Mouse (Mus musculus): ENCODE measurements at regions not wholly inside any gene's neighbourhood (a gene's known extent, or its start where the extent isn't known, plus 50 kb on each side); places are given as distances from the start of the nearest gene placed in this dataset.

DNA sequence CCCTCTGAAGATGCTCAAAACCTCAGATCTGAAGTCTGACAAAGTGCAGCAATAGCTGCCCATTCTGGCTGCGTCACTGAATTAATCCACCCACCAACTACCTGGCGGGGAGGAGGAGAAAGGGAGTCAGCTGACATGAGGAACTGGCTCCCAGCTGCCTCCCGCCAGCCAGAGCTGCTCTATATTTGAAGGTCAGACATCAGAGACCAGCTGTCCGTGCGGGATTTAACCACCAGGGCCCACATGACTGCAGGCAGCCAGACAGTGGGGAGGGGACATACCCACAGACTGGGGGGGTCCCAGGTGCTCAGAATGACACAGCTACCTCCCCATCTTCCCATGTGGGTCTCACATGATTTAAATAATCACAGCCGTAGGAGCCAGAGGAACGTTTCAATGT, 94.8 kb upstream of the Aldh1b1 start:
- no peak for DNase-seq

DNA sequence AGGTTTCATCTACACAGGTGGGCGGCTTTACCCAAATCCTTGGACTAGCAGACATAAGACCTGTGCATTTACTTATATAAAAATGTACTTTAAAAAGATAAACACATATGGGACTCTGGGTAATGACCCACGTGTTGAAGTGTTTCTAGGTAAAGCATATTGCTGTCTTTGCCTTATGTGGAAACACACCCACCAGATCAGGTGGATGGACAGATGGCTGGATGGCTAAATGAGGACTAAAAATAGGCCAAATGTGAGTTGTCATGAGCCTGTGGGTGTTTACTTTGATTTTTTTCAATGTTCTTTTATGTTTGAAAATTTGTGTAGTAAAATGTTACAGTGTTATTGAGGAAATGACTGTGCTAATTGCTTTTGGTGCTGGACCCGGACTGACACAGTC, 99.2 kb upstream of the Aldh1b1 start:
- peak; percentile 62 for DNase-seq

DNA sequence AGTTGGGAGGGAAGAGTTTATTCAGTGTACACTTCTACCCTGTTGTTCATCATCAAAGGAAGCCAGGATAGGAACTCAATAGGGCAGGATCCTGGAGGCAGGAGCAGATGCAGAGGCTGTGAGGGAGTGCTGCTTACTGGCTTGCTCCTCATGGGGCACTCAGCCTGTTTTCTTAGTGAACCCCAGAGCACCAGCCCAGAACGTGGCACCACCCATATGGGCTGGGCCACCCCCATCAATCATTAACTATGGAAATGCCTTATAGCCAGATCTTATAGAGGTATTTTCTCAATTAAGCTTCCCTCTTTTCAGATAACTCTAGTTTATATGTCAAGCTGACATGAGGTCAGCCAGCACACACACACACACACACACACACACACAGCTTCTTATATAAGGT, 103.6 kb upstream of the Aldh1b1 start:
- no peak for DNase-seq

DNA sequence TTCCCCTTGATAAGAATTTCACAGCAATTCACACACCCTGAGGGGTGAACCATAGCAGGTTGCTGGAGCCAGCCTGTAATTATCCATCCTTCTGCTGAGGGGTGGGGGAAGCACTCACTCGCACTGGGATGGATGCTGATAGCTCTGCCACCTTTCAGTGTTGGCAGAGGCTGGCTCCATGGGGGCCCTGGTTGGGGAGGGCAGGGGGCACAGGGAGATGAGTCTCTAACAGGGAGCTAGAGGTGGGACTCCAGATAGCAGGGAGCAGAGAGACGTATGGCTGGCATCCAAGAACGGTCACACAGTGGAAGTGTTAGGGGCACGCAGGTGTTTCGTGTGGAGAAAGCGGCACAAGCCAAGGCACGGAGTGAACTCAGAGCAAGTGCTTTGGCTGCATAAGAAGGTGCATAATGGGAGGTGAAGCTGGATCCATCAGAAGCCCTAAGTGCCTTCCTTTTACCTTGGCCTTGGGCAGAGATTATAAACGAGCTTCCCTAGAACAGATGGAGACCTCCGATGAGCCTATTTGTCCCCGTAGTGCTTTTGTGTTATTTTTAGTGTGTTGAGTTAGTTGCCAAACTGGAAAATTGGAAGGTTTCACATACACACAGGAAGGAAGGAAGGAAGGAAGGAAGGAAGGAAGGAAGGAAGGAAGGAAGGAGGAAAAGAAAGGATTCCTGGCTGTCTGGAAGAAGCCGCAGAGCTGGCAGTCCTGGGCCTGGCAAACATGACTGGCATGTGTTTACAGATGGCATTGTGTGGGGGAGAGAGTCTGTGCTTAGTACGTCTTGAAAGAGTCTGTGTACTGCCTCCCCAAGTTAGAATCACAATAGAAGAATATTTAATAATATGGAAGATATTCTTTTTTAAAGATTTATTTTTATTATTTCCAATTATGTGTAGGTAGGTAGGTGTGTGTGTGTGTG, 108.6 kb upstream of the Aldh1b1 start:
- DNase-seq = no peak

DNA sequence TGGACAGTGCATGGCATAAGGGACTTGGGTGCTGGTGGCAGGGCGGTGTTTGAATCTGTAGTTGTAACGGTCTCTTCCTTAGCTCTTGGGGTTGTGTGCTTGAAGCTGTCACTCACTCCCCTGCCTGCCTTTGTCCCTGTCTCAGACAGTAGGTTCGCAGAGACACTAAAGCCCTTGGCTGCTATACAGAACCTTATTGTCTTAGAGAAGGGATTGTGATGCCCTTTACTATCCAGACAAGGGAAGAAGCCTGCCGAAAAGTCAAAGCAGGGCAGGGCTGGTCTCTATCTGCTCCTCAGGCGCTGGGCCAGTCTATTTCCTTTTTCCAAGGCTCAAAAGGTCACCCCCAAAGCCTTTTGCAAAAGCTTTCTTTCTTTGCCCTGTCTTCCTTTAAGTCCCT, 109.2 kb upstream of the Aldh1b1 start:
- no peak for DNase-seq

DNA sequence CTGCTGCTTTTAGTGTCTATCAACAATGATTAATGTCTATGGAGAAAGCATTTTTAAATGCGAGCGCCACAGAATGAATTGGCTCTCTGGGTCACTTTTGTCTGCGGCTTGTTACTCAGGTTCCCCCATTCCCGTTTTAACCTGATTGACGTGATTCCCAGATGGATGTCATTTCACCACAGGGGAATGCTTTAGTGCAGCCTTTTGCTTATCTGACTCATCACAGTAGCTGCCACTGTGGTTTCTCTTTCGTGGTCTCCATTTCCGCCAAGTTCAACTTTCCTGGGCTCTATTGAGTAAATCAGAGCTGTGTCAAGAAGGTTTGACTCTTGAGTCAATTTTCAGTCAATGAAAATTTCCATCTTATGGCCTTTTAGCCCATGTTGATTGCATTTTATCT, 110.6 kb upstream of the Aldh1b1 start:
- no peak for DNase-seq

DNA sequence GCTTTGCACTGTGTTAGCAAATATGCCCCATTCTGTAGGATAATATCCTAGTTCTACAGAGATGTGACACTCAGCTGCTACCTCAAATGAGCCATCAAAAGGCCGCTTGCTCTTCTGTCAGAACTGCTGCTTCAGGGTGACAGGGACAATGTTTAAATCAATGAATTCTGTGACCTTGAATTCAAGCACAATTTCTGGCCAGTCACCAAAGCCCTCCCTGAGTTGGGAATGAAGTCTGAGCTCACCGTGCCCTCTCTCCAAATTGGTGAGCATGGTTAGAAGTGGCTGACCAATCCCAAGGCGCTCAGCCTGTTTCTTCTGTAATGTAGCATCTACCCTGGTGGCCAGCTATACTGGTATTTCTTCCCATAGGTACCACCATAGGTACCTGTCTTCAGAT, 113.8 kb upstream of the Aldh1b1 start:
- DNase-seq = no peak

DNA sequence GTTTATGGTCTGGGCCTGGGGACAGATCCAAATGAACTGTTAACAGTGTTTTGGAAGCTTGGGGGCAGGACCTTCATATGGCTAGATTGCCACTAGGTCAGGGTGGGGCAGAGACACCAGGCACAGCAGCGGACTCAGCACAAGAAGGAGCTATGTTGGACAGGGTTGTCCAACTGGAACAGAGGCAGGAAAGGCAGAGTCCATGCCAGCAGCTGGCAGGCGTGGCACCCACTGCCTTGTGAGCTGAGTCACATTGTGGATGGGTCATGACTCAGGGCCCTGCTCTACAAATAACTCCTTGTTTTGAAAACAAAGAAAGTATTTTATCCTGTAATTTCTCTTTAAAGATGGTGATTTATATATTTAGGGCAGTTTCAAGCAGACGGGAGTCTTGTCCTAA, 115.6 kb upstream of the Aldh1b1 start:
- no peak for DNase-seq

DNA sequence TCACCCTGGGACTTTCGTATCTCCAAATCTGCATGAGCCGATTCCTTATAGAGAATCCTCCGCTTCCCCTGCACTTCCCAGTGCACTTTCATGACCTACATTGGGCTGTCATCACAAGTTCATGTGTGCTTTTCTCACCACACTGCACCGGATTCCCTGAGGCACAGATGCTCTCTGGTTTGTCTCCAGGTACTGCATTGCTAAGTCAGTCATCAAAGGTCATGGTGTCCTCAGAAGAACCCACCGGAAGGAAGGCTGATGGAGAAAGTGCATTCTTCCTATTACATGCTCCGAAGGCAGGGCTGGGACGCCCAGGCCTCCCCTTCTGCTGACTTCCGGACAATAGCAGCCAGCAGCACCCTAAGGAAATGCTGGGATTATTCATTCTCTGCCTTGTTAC, 116.1 kb upstream of the Aldh1b1 start:
- DNase-seq = no peak

DNA sequence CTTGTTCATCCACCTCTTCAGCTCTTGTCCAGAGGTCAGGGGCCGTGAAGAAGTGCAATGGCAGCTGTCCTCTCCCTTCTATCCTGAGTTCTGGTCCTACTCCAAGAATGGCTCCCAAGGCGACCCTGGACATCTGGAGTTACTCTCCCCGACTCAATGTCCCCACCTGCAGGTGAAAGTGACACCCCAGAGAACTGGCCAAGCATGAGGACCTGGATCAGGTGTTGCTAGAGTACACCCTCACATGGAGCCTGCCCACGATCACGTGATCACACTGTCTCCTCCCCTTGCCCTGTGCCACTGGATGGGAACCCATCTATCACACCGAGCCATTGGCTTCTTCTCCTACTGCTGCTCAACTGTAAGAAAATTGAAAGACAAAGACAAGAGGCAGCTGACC, 122.7 kb upstream of the Aldh1b1 start:
- no peak for DNase-seq

DNA sequence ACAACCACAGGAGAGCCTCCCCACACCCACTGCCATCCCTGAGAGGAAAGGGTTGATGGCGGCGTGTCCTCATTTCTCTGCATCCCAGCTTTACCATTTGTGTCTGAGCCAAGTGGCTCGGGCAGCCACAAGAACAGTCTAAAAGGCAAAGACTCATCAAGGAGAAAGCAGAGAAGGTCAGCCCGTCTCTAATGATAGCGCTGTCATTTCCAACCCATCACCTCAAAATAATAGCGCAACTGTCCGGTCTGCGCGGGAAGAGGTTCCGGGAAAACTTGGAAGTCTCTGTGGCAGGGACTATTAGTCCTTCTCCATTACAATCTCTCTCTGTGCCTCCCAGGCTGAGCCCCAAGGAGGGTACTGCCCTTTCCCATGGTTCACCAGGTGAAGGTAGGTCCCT, 124.5 kb upstream of the Aldh1b1 start:
- no peak for DNase-seq

DNA sequence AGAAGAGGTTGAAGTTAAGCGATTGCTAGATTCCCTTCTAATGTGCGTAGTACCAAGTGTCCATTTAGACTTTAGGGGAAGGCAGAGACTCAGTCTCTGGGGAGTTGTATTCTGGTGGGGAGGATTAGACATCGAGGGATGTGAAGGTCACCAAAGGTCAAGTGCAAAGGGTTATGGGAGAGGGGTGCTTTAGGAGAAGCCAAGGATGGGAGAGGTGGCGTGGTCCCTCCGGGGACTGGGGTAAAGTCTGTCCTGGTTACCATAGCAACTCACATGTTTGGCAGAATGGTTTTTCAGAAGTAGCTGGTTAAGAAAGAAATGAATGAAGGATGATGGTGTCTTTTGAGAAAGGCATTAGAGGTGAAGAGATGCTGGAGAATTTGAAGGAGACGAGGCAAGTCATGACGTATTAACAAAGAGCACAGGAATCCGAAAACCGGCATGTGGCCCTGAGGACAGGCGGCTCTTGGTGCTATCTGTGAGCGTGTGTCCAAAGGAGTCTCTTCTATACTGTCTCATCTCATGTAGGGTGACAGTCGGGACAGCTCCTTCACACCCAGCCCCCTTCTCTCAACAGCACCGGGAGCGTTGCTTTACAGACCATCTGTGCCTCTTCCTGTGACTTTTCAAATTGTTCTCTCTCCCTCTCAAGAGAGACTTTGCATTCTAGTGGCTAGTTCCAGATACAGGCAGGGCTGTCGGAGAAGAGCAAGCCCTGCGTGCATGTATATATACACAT, 125.6 kb upstream of the Aldh1b1 start:
- peak; percentile 24 for DNase-seq

DNA sequence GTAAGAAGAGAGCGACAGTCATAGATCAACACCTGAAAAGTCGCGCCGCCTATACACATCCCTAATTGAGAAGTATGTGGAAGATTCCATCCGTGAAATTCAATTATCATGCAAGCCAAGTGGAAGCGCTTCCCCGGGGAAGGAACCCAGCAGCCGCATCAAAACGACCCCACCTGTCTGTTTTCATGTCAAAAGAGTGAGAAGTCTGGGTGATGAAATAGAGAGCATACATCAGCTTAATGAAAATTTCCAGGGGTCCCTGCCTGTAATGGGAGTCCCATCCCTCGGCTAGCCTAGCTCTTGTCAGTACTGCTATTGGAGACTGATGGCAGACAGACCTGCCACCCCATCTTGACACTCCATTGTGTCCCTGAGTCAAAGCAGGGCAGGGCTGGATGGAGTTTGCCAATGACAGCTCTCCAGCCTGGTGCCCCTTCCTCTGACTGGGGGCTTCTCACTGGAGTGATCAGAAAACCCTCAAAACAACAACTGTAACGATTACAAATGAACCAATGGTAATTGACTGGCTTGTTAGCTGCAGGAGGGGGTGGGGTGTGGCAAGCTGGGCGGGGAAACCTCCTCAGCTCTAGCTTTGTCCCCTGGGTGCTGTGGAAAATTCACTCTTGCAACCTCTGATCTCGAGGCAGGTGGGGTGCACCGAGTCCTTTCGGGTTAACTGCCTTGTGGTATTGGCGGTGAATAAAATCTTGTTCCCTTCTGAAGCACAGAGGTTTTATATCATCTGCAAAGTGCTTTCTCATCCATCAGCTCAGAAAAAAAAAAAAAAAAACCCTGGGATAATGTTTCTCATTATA, 126.4 kb upstream of the Aldh1b1 start:
- no peak for DNase-seq

DNA sequence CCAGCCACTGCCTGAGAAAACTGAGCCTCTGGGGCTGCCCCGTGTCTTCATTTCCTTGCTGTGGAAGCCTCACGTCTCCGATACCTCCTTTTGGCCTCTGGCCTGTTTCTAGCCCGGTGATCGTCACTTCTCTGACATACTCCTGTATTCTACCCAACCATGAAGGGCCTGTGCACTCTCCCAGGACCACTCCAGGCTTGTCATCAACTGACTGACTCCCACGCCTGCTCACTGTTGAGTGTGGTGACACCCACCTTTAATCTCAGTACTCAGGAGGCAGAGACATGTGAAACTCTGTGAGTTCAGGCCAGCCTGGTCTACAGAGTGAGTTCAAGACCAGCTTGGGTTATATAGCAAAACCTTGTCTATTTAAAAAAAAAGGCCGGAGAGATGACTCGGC, 132.1 kb upstream of the Shb start:
- no peak for DNase-seq

DNA sequence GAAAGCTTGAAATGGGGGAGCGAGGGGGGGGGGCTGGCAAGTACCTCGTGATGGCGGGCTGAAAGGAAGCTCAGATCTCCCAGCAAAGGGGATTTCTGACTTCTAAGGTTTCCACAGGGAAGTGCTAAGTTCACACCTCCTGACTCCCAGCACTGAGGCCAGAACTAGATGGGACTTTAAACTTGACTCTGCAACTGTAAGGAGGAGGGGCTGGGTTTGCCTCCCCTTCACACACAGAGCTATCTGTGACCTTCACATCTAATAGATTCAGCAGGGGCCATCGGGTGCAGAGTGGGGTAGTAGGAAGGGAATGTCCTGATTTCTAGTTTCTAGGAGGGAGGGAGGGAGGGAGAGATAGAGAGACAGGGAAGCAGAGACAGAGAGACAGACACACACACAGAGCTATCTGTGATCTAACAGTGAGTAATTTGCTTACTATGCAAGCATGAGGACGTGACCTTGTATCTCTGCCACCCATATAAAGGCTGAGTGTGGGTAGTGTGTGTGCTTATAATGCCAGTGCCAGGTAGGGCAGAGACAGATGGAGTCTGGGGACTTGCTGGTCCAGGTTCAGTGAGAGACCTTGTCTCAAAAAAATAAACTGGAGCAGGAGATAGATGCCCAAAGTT, 125.2 kb upstream of the Shb start:
- no peak for DNase-seq

DNA sequence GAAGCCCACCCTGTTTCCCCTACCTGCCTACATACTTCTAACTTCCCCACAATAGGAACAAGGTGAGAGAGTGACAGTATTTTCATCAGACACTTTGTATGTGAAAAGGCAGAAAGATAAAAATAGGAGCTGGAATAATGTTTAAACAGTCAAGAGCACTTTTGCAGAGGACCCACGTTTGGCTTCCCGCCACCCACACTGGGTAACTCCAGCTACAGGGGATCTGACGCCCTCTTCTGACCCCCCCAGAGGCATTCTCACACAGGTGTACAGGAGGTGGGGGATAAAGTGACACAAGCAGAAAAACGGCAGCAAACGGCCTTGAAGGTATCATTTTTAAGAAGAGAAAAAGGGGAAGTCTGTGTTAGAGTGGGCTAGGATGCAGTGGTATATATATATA, 123.5 kb upstream of the Shb start:
- DNase-seq = no peak

DNA sequence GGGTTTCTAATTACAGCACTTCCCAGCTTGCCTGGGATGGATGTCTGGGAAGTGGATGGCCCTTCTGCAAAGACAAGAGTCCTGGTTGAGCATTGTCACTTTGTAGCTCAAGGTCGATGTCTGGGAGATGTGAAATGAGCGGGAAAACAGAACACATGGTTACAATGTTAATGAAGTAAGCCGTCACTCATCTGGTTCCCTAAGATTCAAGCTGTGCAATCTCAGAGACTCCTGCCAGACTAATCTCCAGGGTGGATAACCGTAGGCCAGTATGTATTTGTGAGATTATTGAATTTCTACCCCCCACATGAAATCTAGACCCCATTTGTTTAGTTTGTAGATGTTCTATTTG, 122.5 kb upstream of the Shb start:
- no peak for DNase-seq

DNA sequence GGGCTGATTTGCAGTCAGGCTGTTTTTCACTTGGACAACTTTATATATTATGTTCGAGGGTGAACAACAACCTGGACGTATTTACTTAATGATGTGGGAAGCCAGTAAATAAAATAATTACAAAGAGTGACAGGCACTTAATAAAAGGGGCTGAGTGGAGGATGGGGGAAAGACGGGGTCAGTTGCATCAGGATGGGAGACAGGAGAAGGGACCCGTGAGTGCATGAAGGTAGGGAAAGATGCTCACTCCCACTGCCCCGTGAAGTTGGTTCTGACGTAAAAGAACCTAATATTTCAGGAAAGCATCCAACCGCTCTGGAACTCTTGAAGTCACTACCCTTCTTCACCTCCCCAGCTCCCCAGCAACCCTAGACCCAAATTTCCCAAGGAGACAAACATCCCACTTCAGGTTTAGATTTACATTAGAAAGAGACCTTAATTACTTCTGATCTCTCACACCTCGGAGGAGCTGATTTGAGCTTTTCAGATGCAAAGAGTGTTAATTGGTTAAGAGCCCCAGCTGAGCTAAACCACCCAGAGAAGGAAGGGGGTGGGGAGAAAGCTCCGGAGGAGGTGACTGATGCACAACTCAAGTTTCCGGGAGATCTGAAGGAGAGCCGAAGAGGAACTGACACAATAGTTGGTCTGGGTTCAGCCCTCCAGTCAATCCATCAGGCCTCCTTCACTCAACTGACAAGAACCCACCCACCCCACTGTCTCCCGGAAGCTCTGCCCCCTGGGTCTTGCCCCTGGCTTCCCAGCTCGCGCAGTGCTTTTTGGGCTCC, 121.9 kb upstream of the Shb start:
- no peak for DNase-seq

DNA sequence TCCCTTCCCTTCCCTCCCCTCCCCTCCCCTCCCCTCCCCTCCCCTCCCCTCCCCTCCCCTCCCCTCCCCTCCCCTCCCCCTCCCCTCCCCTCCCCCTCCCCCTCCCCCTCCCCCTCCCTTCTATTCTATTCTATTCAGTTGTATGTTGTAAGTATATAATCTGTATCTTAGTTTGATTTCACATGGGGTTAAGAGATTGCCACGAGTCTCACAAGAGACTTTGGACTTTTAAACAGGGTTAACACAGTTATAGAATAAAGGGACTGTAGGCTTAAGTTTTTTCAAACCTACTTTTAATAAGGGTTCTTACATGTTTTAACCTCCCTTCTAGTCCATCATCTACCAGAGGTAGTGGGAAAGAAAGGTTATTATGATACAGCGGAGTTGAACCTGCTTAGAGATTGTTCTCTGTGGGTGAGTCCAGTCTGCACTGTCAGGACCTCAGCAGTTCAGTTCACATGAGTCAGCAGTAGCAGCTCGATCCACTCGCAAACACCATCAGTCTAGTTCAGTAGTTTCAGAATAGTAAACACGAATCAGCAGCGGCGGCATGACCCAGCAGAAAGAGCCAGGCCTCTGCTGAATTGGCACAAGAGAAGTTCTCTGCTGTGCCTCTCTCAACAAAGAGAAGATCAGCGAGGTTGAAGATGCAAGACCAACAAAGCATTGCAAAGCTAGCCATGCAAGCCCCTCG, 116.8 kb upstream of the Shb start:
- no peak for DNase-seq

DNA sequence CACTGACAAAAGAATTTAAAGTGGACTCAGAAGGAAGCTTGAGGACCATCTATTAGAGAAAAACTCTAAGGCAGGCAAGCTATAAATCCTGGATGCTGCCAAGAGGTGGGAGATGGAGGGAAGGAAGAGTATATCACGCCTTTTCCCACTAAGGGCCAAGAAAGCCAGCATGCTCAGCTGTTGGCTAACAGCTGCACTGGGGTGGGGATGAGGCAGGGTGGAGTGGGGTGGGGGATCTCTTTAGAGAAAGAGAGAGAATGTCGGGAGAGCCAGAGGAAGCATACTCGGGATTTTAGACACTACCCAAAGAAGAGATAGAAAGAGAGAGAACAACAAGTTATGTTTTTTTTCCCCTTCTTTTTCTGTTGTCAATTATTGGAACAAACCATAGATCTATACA, 115.2 kb upstream of the Shb start:
- DNase-seq = no peak

DNA sequence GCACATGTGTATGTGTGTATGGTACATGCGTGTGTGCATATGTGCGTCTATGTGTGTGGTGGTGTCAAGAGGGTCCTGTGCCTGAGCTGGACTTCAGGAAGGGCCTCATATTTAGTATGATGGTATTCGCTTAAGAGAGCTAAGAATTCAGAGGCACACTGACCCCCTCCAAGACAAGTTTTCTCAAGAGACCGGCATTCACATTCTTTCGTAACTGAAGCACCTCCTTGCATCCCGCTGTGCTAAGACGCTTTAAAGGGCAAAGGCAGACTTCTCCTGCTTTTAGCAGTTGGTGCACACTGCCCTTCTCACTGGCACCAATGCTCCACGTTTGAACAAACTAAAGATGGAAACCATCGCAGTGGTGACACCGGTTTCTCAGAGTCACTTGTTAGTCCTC, 110.3 kb upstream of the Shb start:
- no peak for DNase-seq

DNA sequence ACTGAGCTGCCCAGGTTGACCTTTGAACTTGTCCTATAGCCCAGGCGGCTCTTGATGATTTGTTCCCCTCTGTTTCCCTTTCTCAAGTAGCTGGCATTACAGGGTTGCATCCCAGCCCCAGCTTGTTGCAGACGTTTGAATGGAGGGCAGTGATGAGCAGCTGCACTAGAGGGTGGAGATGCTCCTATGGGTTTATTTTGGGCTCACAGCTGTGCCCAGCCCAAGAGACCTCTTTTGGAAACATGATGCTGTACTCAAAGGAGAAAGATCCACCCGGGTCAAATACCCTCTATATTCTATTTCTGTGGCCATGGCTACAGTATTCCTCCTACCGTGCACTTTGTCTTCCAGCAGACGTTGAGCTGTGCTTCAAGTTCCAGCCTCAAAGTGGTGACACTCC, 109.0 kb upstream of the Shb start:
- no peak for DNase-seq

All from right cerebral cortex, postnatal 25 days (tissue).